Mouse (Mus musculus) layer of hippocampus, adult 2 months (tissue): ENCODE results near the gene Msx3. TPM values are rescaled to one million over a fixed set of nuclear protein-coding genes. Genes with fewer than 3 reads are reported as not detected.

Experiments
- DNase-seq, 2 experiments: peaks; one replicate each; pipeline ENCODE4 v3.0.0; 2022; ENCODE audit warnings: low spot score in 2 of 2
- H3K27ac ChIP-seq: fragments of 200-600 bp; 2 replicates; pipeline ENCODE4 v1.8.1; 2022
- H3K4me3 ChIP-seq: fragments of 200-600 bp; 2 replicates; pipeline ENCODE4 v1.8.1; 2022; ENCODE audit warnings: mild to moderate bottlenecking
- CTCF ChIP-seq: fragments of 200-600 bp; conservative IDR thresholded peaks from 2 replicates; pipeline ENCODE4 v1.8.1; 2022; ENCODE audit warnings: antibody characterized with exemption, mild to moderate bottlenecking, moderate library complexity
- total RNA-seq, 2 experiments: library from RNA; stranded (reverse); gene quantifications; 2 replicates each; pipeline ENCODE4 v1.2.3; 2021

Msx3 gene
- total RNA-seq, 2 experiments from 2014 or later = 0.15 TPM; not detected in 1

DNA sequence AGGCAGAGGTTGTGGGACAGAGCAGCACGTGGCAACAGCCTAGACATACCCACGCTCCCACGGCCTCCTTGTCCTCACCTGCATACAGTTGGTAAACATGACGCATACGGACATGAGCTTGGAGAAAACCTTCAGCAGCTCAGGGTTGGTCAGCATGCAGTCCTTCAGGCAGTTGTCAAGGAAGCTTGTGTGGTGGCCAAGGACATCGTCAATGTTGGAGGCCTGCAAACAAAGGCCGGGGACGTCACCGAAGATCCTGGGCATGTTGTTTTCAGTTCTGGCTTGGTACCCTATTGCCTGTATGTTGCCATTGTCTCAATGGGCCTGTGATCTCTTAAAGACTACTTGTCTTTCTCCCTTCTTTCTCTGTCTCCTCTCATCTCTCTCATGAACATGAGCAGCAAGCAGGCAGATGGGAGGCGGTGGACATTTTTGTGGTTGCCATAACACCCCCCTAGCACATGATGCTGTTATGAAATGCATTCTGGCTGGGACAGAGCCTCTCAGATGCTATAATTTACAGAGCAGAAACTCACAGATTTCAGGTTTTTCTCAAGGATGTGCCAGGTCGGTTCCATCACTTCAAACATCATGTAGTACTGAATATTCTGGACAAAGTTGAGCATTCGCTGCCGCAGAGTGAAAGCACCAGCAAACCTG lies 50.1 kb downstream of the Msx3 start:
- peak; percentile 36 to 51 for DNase-seq
- no peak for TF ChIP-seq CTCF
- Histone ChIP-seq H3K27ac (peak overlapping the region; percentile 76), H3K4me3 (peak overlapping the region; percentile 20)

Other genes with a start within 250 kb of the Msx3 start
- gene Adgra1, start 214.9 kb downstream of the Msx3 start, total RNA-seq = 10 to 100 TPM; 45.8 to 48.8 TPM
- 10 to 100 TPM; 80.3 to 87.0 TPM for gene Kndc1, start 154.4 kb downstream of the Msx3 start, total RNA-seq
- not detected for gene Utf1, start 105.3 kb downstream of the Msx3 start, total RNA-seq
- 1 to 10 TPM; 1.3 to 1.5 TPM for gene 6430531B16Rik, start 70.3 kb downstream of the Msx3 start, total RNA-seq
- 1 to 10 TPM; 3.4 to 6.0 TPM for gene Adam8, start 56.5 kb downstream of the Msx3 start, total RNA-seq
- gene Zfp511, start 12.7 kb downstream of the Msx3 start, total RNA-seq = 10 to 100 TPM; 24.8 to 28.7 TPM
- gene Tubgcp2, start 12.4 kb downstream of the Msx3 start, total RNA-seq = 10 to 100 TPM; 39.9 to 40.6 TPM
- gene Caly, start 33.5 kb upstream of the Msx3 start, total RNA-seq = 100 to 1,000 TPM; 255 to 267 TPM
- gene Prap1, start 44.3 kb upstream of the Msx3 start, total RNA-seq = not detected
- gene Fuom, start 53.4 kb upstream of the Msx3 start, total RNA-seq = 10 to 100 TPM; 46.6 to 48.5 TPM
- gene Paox, start 66.7 kb upstream of the Msx3 start, total RNA-seq = 1 to 10 TPM; 4.6 to 6.5 TPM
- 10 to 100 TPM; 60.0 to 63.2 TPM for gene Echs1, start 67.4 kb upstream of the Msx3 start, total RNA-seq
- gene Mtg1, start 88.5 kb upstream of the Msx3 start, total RNA-seq = 10 to 100 TPM; 27.8 to 27.9 TPM
- 100 to 1,000 TPM; 177 to 178 TPM for gene Sprn, start 105.8 kb upstream of the Msx3 start, total RNA-seq
- not detected for gene Olfr522, start 115.7 kb upstream of the Msx3 start, total RNA-seq
- gene Olfr523, start 124.1 kb upstream of the Msx3 start, total RNA-seq = under 1 TPM; 0.10 to 0.20 TPM
- not detected for gene Olfr524, start 156.9 kb upstream of the Msx3 start, total RNA-seq
- under 1 TPM; 0.44 to 0.56 TPM for gene Cd163l1, start 169.2 kb upstream of the Msx3 start, total RNA-seq
- under 1 TPM in 1 of 2 experiments, not detected in 1; 0.12 TPM for gene 5830411N06Rik, start 198.2 kb upstream of the Msx3 start, total RNA-seq